Mouse (Mus musculus) limb, embryonic 15.5 days (tissue): ENCODE data around the gene Plppr3. TPM values are rescaled to one million over a fixed set of nuclear protein-coding genes. Genes with fewer than 3 reads are reported as not detected.
A peak's percentile ranks its signal among the peaks of the same experiment; 100 is the strongest.

Experiments used
- ATAC-seq: fragments of 200-750 bp; cut with Nextera tagmentation; 2 replicates; pipeline ENCODE4 v1.8.0; 2017; ENCODE audit warnings: low read depth, moderate TSS enrichment; ENCODE audit not compliant: insufficient number of reproducible peaks, low FRiP score, low TSS enrichment
- H3K27ac ChIP-seq: fragments of 300-500 bp; sonication (generic); 2 replicates; pipeline ENCODE4 v1.5.1; 2015; ENCODE audit warnings: moderate library complexity, mild to moderate bottlenecking, inconsistent platforms
- H3K27me3 ChIP-seq: fragments of 300-500 bp; sonication (generic); 2 replicates; pipeline ENCODE4 v1.6.1; 2015; ENCODE audit warnings: inconsistent platforms
- H3K36me3 ChIP-seq: fragments of 300-500 bp; sonication (generic); 2 replicates; pipeline ENCODE4 v1.6.1; 2015; ENCODE audit warnings: inconsistent platforms
- H3K4me1 ChIP-seq: fragments of 300-500 bp; sonication (generic); 2 replicates; pipeline ENCODE4 v1.6.1; 2015; ENCODE audit warnings: inconsistent platforms
- H3K4me2 ChIP-seq: fragments of 300-500 bp; sonication (generic); 2 replicates; pipeline ENCODE4 v1.6.1; 2015; ENCODE audit warnings: mild to moderate bottlenecking, inconsistent platforms
- H3K4me3 ChIP-seq: fragments of 300-500 bp; sonication (generic); 2 replicates; pipeline ENCODE4 v1.5.1; 2015; ENCODE audit warnings: mild to moderate bottlenecking, inconsistent platforms
- H3K9ac ChIP-seq: fragments of 300-500 bp; sonication (generic); 2 replicates; pipeline ENCODE4 v1.6.1; 2015; ENCODE audit warnings: inconsistent platforms
- H3K9me3 ChIP-seq: fragments of 300-500 bp; sonication (generic); 2 replicates; pipeline ENCODE4 v1.6.1; 2016; ENCODE audit warnings: inconsistent platforms
- WGBS: fragments of 180-500 bp; shearing (Covaris S2); methylation state at CpG from one replicate; pipeline ENCODE4 v1.1.7; 2015; 5-methylcytosine and 5-hydroxymethylcytosine counted together
- polyA plus RNA-seq: library from polyadenylated mRNA; unstranded; fragments of >200 nt; fragmentation: Nextera tagmentation; extraction: Ambion mirVana; gene quantifications from 2 replicates; pipeline ENCODE4 v1.2.1, GENCODE M21; 2015

Gene Plppr3
- polyA plus RNA-seq, 1 experiment from 2014 or later = 60.1 TPM

GRCm38 (mm10) chr10:79862925-79863324, 11.5 kb downstream of the Plppr3 start:
- Histone ChIP-seq H3K9ac (no peak overlapping the region), H3K4me2 (no peak overlapping the region), H3K27ac (no peak overlapping the region), H3K27me3 (no peaks in the 10 kb centered on the region), H3K36me3 (peaks cover 83% of the 10 kb centered on the region), H3K9me3 (no peaks in the 10 kb centered on the region), H3K4me1 (peaks cover 46% of the 10 kb centered on the region), H3K4me3 (no peak overlapping the region)
- no peak for ATAC-seq
- 69% methylated on average over 10 of the region's 10 CpGs for whole genome bisulfite sequencing

- H3K9ac ChIP-seq = no peak overlapping the region
- H3K4me1 ChIP-seq = peaks cover 53% of the 10 kb centered on the region
- 82% methylated on average over 23 of the region's 23 CpGs for WGBS
- no peak overlapping the region for H3K4me3 ChIP-seq
- peaks cover 86% of the 10 kb centered on the region for H3K36me3 ChIP-seq
- no peaks in the 10 kb centered on the region for H3K27me3 ChIP-seq
- no peak overlapping the region for H3K4me2 ChIP-seq
- H3K9me3 ChIP-seq = no peaks in the 10 kb centered on the region
- ATAC-seq = no peak
- H3K27ac ChIP-seq = no peak overlapping the region
Measured at GRCm38 (mm10) chr10:79862049-79862788, 12.2 kb downstream of the Plppr3 start.

- Histone ChIP-seq H3K4me2 (no peak overlapping the region), H3K9me3 (no peaks in the 10 kb centered on the region), H3K36me3 (peaks cover 86% of the 10 kb centered on the region), H3K27me3 (no peaks in the 10 kb centered on the region), H3K4me1 (peaks cover 61% of the 10 kb centered on the region), H3K4me3 (no peak overlapping the region), H3K9ac (no peak overlapping the region), H3K27ac (peak overlapping the region; percentile 47; the same call in 1 of the 2 replicates)
- WGBS = 67% methylated on average over 25 of the region's 25 CpGs
- ATAC-seq = no peak
Measured at GRCm38 (mm10) chr10:79861230-79862048, 13.0 kb downstream of the Plppr3 start.

GRCm38 (mm10) chr10:79860079-79860911, 14.1 kb downstream of the Plppr3 start:
- no peaks in the 10 kb centered on the region for H3K9me3 ChIP-seq
- 89% methylated on average over 26 of the region's 26 CpGs for WGBS
- peak overlapping the region; percentile 4; the same call in 1 of the 2 replicates for H3K9ac ChIP-seq
- peak overlapping the region; percentile 43; the same call in 1 of the 2 replicates for H3K27ac ChIP-seq
- peaks cover 76% of the 10 kb centered on the region for H3K36me3 ChIP-seq
- ATAC-seq = no peak
- peaks cover 62% of the 10 kb centered on the region for H3K4me1 ChIP-seq
- no peak overlapping the region for H3K4me3 ChIP-seq
- H3K27me3 ChIP-seq = no peaks in the 10 kb centered on the region
- no peak overlapping the region for H3K4me2 ChIP-seq

GRCm38 (mm10) chr10:79859116-79859515, 15.3 kb downstream of the Plppr3 start:
- H3K4me1 ChIP-seq = peaks cover 55% of the 10 kb centered on the region
- H3K9me3 ChIP-seq = no peaks in the 10 kb centered on the region
- 76% methylated on average over 11 of the region's 11 CpGs for WGBS
- H3K27me3 ChIP-seq = no peaks in the 10 kb centered on the region
- peaks cover 69% of the 10 kb centered on the region for H3K36me3 ChIP-seq
- no peak overlapping the region for H3K4me3 ChIP-seq
- H3K9ac ChIP-seq = no peak overlapping the region; the same call in 1 of the 2 replicates
- no peak for ATAC-seq
- H3K4me2 ChIP-seq = no peak overlapping the region
- H3K27ac ChIP-seq = peak overlapping the region; percentile 67; the same call in 1 of the 2 replicates

GRCm38 (mm10) chr10:79858416-79859074, 15.9 kb downstream of the Plppr3 start:
- no peaks in the 10 kb centered on the region for H3K9me3 ChIP-seq
- H3K27me3 ChIP-seq = no peaks in the 10 kb centered on the region
- peak overlapping the region; percentile 67 for H3K27ac ChIP-seq
- peaks cover 68% of the 10 kb centered on the region for H3K36me3 ChIP-seq
- 45% methylated on average over 17 of the region's 17 CpGs for WGBS
- no peak for ATAC-seq
- H3K4me2 ChIP-seq = peak overlapping the region; percentile 82
- H3K4me3 ChIP-seq = peak overlapping the region; percentile 96
- peak overlapping the region; percentile 5; the same call in 1 of the 2 replicates for H3K9ac ChIP-seq
- H3K4me1 ChIP-seq = peaks cover 55% of the 10 kb centered on the region

- Histone ChIP-seq H3K4me1 (peaks cover 58% of the 10 kb centered on the region), H3K4me2 (peak overlapping the region; percentile 82), H3K36me3 (peaks cover 62% of the 10 kb centered on the region), H3K27ac (peak overlapping the region; percentile 67), H3K9ac (peak overlapping the region; percentile 95; the same call in 1 of the 2 replicates), H3K4me3 (peak overlapping the region; percentile 96), H3K9me3 (no peaks in the 10 kb centered on the region), H3K27me3 (no peaks in the 10 kb centered on the region)
- ATAC-seq = no peak
- WGBS = 65% methylated on average over 2 of the region's 2 CpGs
Measured at GRCm38 (mm10) chr10:79857894-79858293, 16.5 kb downstream of the Plppr3 start.

GRCm38 (mm10) chr10:79857452-79857811, 17.0 kb downstream of the Plppr3 start:
- Histone ChIP-seq H3K27ac (peak overlapping the region; percentile 67), H3K9ac (peak overlapping the region; percentile 95), H3K36me3 (peaks cover 58% of the 10 kb centered on the region), H3K4me3 (peak overlapping the region; percentile 96), H3K27me3 (no peaks in the 10 kb centered on the region), H3K4me2 (peak overlapping the region; percentile 82), H3K4me1 (peaks cover 60% of the 10 kb centered on the region), H3K9me3 (no peaks in the 10 kb centered on the region)
- no peak for ATAC-seq
- WGBS = 13% methylated on average over 4 of the region's 4 CpGs

- WGBS = 33% methylated on average over 7 of the region's 7 CpGs
- H3K9ac ChIP-seq = peak overlapping the region; percentile 95
- no peak for ATAC-seq
- H3K27ac ChIP-seq = peak overlapping the region; percentile 67
- H3K27me3 ChIP-seq = no peaks in the 10 kb centered on the region
- peak overlapping the region; percentile 82 for H3K4me2 ChIP-seq
- no peaks in the 10 kb centered on the region for H3K9me3 ChIP-seq
- H3K4me3 ChIP-seq = peak overlapping the region; percentile 96
- peaks cover 66% of the 10 kb centered on the region for H3K4me1 ChIP-seq
- peaks cover 52% of the 10 kb centered on the region for H3K36me3 ChIP-seq
Measured at GRCm38 (mm10) chr10:79856704-79857451, 17.6 kb downstream of the Plppr3 start.

- Histone ChIP-seq H3K4me2 (peak overlapping the region; percentile 82), H3K9me3 (no peaks in the 10 kb centered on the region), H3K4me1 (peaks cover 70% of the 10 kb centered on the region), H3K27me3 (no peaks in the 10 kb centered on the region), H3K36me3 (peaks cover 46% of the 10 kb centered on the region), H3K27ac (peak overlapping the region; percentile 67), H3K4me3 (peak overlapping the region; percentile 96), H3K9ac (peak overlapping the region; percentile 95)
- 31% methylated on average over 6 of the region's 6 CpGs for WGBS
- no peak for ATAC-seq
Measured at GRCm38 (mm10) chr10:79856280-79856679, 18.2 kb downstream of the Plppr3 start.
